Mouse (Mus musculus): ENCODE results near the gene Fbxl3.

DNA sequence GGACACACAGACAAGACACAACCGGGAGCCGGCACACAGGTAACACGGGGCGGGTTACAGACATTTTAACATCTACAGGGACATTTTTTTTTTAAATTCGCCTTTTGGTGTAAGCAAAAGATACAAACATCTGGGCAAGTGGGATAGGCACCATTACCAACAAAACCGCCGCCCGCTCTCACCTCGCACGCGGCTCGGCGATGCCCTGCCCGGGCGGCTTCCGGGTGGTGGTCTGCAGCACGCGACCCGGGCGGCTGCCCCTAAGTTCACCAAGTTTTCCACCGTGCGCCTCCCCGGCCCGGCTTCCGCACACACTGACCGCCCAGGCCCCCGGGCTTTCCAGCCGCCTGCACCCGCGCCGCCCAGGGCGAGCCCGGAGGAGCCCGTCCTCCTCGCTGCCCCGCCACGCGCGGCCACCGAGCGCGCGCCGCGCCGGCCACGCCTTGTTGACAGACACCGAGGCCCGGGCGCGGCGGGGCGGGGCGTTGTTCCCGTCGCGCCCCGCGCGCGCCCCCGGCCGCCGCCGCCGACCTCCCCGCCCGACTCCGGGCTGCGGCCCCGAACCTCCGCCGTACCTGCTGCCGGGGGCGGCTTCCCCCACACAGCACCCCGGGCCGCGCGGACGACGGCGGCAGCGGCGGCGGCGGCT, 655 bp downstream of the Fbxl3 start:
- TF ChIP-seq MAX (IDR thresholded peaks at IDR 0.05; ENCODE audit: low read length) (no peak; the same call in 1 of the 2 replicates), POLR2A (IDR thresholded peaks at IDR 0.05; ENCODE audit: control insufficient read depth in 1 of 2, insufficient read depth in 1 of 2, low read depth in 1 of 2, low read length in 2 of 2, poor library complexity in 1 of 2) (peak; percentile 24 to 67; a peak in 3 of 4 replicates), USF2 (IDR thresholded peaks at IDR 0.05; ENCODE audit: borderline replicate concordance in 1 of 2, insufficient read depth in 1 of 2, low read depth in 1 of 2, low read length in 2 of 2) (no peak), CTCF (IDR thresholded peaks at IDR 0.05 in 2 of 3, conservative IDR thresholded peaks at IDR 0.05 in 1 of 3; ENCODE audit: control insufficient read depth in 1 of 3, insufficient read depth in 1 of 3, low read depth in 2 of 3, low read length in 3 of 3, poor library complexity in 1 of 3, severe bottlenecking in 1 of 3) (no peak), TAL1 (IDR thresholded peaks at IDR 0.05; ENCODE audit: low read length) (no peak)
